Mouse (Mus musculus) testis, postnatal 14 days (tissue): ENCODE measurements around the gene Rbpjl.

Source experiments
- DNase-seq: peaks from one replicate; pipeline ENCODE4 v3.0.0; 2021; ENCODE audit warnings: low spot score

The Rbpjl gene

GRCm38 (mm10) chr2:164393126-164393525 is 9.8 kb upstream of the Rbpjl start:
- DNase-seq = no peak

DNA sequence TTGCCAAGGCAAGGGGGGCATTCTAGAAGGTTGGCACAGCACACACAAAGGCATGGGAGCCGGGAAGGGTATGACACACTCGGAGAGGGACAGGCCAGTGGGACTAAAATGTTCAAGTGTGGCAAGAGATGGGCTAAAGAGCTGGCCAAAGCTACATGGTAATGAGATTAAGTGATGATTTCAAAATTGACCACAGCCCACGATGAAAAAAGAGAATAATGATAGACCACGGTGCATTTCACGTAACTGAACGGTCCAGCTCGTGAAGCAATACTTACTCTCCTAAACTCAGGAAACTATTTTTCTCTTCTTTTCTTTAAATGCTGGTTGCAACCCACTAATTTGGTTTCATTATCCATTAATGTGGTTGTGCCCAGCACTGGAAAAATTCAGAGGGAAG is 6.9 kb upstream of the Rbpjl start:
- DNase-seq = no peak

DNA sequence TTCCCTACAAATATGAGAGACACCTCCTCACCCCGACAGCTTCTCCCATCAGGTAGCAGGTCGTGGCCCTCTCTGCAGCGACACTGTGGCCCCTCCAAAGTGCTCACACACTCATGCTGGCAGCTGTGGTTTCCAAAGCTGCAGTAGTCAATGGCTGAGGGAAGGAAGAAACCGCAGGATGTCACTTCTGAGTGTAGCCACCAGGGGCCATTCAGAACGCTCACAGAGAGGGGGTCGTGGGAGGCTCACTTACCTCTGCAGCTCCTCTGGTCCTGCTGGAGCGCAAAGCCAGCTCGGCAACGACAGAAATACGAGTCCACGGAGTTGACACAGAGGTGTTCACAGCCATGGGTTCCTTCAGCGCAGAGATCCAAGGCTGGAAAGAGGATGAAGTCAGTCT is 6.0 kb upstream of the Rbpjl start:
- no peak for DNase-seq

DNA sequence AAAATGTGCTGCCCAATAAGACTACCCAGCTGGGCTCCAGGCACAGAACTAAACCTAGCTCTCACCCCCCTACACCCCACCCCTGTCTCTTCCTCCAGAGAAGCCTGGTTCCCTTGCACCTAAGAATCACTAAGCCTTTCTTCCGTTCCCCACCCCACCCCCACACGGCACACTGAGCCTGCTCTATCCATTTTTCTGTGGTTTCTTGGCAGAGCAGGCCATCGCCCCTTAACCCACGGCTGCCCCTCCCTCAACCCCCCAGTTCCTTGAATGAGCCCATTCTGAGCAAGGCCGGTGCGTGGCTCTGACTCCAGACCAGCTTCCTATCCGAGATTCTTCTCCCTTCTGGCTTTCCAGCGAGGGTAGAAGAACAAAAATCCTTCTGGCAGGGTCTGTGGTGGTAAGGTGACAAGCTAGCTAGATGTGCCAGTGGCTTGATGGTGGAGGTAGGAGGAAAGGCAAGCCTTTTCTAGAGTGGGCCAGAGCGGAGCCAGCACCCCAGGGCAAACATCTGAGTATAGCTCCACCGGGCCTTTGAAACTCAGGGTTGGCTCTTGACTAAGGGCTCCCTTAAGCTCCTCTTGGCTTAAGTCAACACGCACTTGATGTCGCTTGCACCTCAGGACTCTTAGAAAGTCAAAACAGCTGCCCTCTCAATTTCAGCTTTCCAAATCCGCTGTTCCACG is 598 bp downstream of the Rbpjl start:
- DNase-seq = no peak

DNA sequence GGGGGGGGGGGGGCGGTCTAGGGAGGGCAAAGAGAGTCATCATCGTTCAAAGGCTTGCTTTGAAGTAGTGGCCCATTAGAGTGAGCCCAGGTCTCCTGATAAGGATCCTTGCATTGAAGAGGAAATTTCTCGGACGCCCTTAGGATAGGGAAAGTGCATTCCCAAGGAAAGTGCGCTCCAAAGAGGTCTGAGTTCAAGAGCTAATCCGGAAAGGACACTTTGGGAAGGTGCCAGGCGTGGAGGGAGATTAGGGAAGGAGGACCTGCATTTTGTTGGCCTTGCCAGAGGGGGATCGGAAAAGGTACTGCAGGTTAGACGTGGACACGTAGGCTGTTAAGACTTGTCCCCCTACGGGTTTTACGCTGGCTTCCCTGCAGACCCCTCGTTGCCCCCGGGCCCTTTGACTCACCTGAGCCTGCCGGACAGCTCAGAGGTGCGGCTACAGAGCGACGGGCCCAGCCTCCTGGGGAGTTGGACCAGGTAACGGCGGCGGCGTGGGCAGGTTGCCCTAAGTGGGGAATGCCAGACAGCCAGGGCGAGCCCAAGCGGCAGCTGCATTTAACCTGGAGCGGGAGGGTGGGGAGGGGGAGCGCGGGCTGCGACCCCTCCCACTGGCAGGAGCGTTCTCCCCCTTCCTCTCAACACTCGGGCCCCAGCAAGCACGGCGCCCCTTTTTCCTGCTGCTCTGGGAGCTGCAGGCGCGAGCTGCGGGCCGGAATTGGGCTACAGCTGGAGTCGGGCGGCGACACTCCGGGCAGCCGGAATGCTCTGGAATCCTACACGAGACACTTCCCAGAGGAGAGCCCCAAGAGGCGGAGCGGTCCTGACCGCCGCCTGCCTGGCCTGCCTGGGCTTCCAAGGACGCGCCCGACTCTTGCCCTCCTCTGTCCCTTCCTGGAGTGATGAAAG is 1.4 kb downstream of the Rbpjl start:
- DNase-seq = no peak

GRCm38 (mm10) chr2:164405060-164405459 is 2.1 kb downstream of the Rbpjl start, which contains the start of gene Matn4:
Matn4 (minus strand) TSS chr2:164405160.
- DNase-seq = no peak

DNA sequence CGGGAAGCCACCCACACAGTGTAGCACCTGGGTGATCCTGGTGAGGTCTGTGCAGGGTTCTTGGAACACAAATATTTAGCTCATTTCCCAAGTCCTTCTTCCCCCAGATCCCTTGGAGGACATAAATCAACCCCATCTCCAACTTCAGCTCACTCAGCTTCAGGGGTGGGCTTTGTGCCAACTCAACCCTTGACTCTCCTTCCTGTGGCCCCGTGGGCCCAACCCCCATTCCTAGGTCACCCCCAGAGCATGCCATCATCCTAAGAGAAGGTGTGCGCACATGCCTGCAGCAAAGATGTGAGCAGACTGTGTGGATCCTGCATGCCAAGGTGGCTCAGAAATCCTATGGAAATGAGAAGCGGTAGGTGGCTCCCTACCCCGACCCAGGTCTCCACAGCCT is 2.6 kb downstream of the Rbpjl start:
- DNase-seq = no peak

DNA sequence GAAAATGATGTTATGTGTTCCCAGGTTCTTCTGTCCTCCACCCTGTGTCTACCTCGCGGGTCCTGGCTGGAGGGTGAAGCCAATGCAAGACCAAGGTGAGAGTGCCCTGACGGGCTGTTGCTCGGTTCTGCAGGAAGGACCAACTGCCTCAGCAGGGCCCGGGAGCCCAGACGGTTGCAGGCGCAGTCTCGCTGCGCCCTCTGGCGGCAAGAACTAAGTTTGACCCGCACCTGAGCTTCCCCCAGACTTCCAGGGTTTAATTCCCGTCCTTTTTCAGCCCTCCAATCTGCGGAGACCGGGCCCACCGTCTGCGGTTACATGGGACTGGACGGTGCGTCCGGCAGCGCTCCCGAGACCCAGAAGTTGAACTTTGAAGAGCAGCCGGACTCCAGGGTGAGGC is 4.8 kb downstream of the Rbpjl start:
- peak; percentile 55 for DNase-seq

- no peak for DNase-seq
Observed at GRCm38 (mm10) chr2:164414167-164414566, 11.2 kb downstream of the Rbpjl start.

- DNase-seq = no peak
Observed at GRCm38 (mm10) chr2:164414581-164414980, 11.6 kb downstream of the Rbpjl start.

GRCm38 (mm10) chr2:164417198-164417597 is 14.3 kb downstream of the Rbpjl start:
- no peak for DNase-seq

- DNase-seq = no peak
Observed at GRCm38 (mm10) chr2:164418308-164418875, 15.5 kb downstream of the Rbpjl start.

DNA sequence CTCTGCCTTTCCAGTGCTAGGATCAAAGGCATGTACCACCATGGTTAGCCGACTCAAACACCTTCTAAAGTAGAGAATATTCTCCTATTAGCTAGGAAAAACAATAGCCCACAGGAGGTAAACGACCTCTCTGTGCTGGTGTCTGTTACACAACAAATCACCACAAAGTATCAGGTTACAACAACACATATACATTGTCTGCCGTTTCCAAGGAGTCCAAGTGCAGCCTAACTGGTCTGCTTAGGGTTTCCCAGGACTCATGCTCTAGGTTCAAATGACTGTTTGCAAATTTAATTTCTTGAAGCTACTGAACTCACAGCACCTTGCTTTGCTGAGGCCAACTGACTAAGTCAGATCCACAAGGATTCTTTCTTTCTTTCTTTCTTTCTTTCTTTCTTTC is 16.5 kb downstream of the Rbpjl start:
- DNase-seq = no peak

DNA sequence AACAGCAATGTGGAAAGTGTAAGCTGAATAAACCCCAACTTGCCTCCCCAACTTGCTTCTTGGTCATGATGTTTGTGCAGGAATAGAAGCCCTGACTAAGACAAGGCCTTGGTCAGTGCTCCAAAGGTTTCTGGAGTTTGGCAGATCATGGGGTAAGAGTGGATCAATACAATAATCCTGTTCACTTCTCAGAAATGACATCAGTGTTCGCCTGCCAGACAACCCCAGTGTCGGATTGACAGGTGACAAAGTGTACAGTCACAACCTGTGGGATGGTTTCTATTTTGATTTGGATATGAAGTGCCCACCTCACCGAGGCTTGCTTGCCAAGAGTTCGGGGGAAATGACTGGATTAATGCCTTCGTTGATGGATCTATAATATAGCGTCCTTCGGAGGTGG is 18.4 kb downstream of the Rbpjl start:
- DNase-seq = no peak

DNA sequence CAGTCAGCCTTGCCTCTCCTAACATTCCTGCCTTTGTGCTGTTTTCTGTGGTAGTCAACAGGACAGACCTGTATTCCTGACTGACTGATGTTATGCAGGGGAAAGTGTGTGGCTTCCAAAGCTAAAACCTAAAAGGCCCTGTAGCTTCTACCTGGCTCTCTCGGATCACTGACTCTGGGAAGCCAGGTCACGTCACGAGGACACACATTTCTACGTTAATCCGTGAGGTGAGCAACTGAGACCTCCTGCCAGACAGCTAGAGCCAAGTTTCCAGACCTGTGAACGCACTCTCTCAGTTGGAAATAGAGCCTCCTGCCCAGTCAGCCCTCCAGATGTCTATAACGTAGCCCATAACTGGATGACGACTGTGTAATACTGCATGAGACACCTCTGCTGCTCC is 19.0 kb downstream of the Rbpjl start:
- no peak for DNase-seq

DNA sequence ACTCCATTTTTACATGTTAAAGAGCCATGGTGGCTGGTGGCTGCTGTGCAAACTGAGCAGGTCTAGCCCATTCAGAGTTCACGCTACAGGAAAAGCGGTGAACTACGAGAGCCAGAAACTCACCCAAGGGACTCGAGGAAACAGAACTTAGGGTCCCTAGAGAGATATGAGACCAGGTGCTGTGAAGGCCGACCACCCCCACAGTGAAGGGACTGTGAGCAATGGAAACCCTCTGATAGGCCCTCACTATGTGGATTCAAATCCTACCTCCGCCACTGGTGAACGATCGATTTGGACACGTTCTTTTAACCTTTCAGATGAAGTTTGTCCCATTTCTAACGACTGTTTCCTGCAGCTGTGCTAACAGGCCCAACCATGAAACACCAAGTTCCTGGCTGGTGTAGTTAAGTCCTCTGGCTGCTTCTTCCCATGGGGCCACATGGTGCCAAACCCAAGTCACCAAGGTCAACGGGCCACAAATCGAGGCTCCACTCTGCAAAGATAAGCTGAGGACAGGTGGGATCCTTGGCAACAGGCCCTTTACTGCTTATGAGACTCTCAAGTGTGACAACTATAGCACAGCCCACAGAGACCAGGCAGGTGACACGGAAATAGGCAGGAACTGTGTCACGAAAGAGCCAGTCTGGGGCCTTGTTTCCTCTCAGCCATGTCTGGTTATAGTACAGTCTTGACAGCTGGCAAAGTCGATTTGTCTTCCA is 19.9 kb downstream of the Rbpjl start:
- DNase-seq = no peak

DNA sequence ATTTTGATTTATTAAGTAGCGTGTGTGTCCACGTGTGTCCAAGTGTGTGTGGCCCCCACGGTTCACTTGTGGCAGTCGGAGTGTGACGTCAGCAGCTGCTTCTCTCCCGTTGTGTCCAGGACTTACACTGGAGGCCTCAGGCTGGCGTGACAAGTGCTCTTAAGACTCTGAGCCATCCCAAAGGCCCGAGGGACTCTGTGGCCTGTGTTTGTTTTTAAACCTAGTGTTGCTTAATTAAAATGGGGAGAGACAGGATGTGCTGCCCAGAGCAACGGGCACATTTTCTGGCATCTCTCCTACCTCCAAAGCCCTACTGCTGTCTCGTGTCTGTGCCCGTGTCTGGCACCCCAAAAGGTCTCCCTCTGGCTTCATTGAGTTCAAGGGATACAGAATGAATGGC is 20.5 kb downstream of the Rbpjl start:
- DNase-seq = no peak

- DNase-seq = no peak
Observed at GRCm38 (mm10) chr2:164424406-164424805, 21.5 kb downstream of the Rbpjl start.

GRCm38 (mm10) chr2:164425401-164425800 is 22.5 kb downstream of the Rbpjl start:
- no peak for DNase-seq

GRCm38 (mm10) chr2:164426121-164426520 is 23.2 kb downstream of the Rbpjl start:
- DNase-seq = no peak

DNA sequence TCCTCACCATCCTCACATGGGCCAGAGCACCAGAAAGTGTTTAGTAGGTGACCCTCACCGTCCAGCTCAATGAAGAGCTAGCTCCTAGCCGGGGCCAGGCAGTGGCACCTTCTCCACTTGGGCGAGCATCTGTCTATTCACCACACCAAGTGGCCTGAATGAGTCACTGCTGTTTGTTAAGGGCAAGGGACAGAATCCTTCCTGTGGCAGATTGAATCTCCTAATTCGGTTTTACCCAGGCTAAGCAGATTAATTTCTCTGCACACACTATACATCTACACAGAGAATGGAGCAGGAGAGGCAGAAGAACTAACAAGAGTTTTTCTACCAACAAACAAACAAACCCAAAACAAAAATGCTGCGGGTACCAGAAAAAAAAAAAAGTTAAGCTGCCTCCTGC is 24.0 kb downstream of the Rbpjl start:
- DNase-seq = no peak

- DNase-seq = no peak
Observed at GRCm38 (mm10) chr2:164428451-164428850, 25.5 kb downstream of the Rbpjl start.
